Mouse (Mus musculus) G1E (cell line): ENCODE results near the gene Itsn1.

Experiments used
- CTCF ChIP-seq: IDR thresholded peaks from 2 replicates; pipeline ENCODE4 v1.5.1; 2012; ENCODE audit warnings: low read depth, low read length, inconsistent platforms, mixed read lengths
- GATA1 ChIP-seq: IDR thresholded peaks from 2 replicates; pipeline ENCODE4 v1.6.1; 2012; ENCODE audit warnings: borderline replicate concordance, low read length, inconsistent platforms, mixed read lengths

GRCm38 (mm10) chr16:91919056-91919455 lies 190.0 kb downstream of the Itsn1 start:
- TF ChIP-seq CTCF (no peak), GATA1 (no peak)
